Mouse (Mus musculus): ENCODE results near the gene Upk3b.

Upk3b gene

GRCm38 (mm10) chr5:136075076-136075475, 36.8 kb downstream of the Upk3b start:
- no peak for DNase-seq (ENCODE audit: low spot score in 2 of 2)

DNA sequence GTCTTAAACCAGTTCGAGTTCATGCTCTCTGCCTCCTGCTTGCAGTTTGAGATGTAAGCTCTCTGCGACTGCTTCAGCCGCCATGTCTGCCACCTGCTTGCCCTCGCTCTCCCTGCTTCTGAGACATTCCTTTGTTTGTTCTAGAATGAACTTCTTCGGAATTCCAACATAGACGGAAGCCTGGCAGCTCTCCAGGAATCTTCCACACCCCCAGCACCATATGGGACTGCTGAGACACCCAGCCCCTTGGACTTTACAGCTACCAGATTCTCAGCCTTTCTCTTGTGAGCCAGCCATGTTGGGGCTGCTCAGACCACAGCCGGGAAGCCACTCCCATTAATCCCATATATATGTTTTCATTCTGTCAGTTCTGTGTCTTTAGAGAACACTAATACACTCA, 38.0 kb downstream of the Upk3b start:
- no peak for DNase-seq (ENCODE audit: low spot score in 2 of 2)

GRCm38 (mm10) chr5:136077001-136077550, 38.8 kb downstream of the Upk3b start:
- no peak for DNase-seq (ENCODE audit: low spot score in 2 of 2)

- DNase-seq (ENCODE audit: low spot score in 2 of 2), result no peak
These were observed 39.8 kb downstream of the Upk3b start for GRCm38 (mm10) chr5:136078136-136078535.

GRCm38 (mm10) chr5:136082345-136082744, 44.0 kb downstream of the Upk3b start:
- DNase-seq (ENCODE audit: low spot score in 2 of 2), result no peak

GRCm38 (mm10) chr5:136083669-136084107, 45.4 kb downstream of the Upk3b start, which contains the start of gene Rasa4:
Rasa4 (plus strand) TSS chr5:136083916.
- peak; percentile 93 to 94 for DNase-seq (ENCODE audit: low spot score in 2 of 2)

GRCm38 (mm10) chr5:136084144-136084881, 46.0 kb downstream of the Upk3b start:
- no peak for DNase-seq (ENCODE audit: low spot score in 2 of 2)

GRCm38 (mm10) chr5:136084891-136085651, 46.8 kb downstream of the Upk3b start:
- no peak for DNase-seq (ENCODE audit: low spot score in 2 of 2)

DNA sequence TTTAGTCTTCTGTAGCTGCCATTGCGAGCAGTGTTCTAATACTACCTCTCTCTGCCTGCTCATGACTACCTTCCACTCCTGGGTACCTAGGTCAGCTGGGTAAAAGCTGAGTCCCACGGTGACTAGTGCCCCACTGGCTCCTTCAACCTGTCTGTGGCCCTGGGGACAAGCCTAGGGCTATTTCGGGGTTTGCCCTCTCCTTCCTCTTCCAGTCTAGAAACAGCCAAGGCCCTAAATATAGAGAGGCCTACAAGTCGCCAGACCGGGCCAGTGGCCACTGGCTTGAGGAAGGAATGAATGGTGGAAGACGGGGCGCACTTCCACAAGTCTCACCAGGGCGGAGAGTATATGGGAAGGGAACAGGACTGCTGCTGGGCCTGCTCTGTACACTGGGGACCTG, 48.0 kb downstream of the Upk3b start:
- no peak for DNase-seq (ENCODE audit: low spot score in 2 of 2)

GRCm38 (mm10) chr5:136088821-136089575, 50.7 kb downstream of the Upk3b start:
- no peak for DNase-seq (ENCODE audit: low spot score in 2 of 2)

GRCm38 (mm10) chr5:136091927-136092326, 53.6 kb downstream of the Upk3b start:
- no peak for DNase-seq (ENCODE audit: low spot score in 2 of 2)

GRCm38 (mm10) chr5:136094249-136095010, 56.1 kb downstream of the Upk3b start:
- no peak for DNase-seq (ENCODE audit: low spot score in 2 of 2)

- DNase-seq (ENCODE audit: low spot score in 2 of 2), result no peak
These were observed 56.8 kb downstream of the Upk3b start for GRCm38 (mm10) chr5:136095089-136095488.

Measured in right cerebral cortex, postnatal 36 days (tissue).